Mouse (Mus musculus): ENCODE measurements around the gene Srsf4. TPM values are rescaled to one million over a fixed set of nuclear protein-coding genes. Genes with fewer than 3 reads are reported as not detected.

Gene Srsf4
- total RNA-seq, 1 experiment = 45.6 TPM

- in situ Hi-C loops (cut with MboI; ENCODE audit: low sequenced_read_pairs in 2 of 2, unreplicated experiment in 2 of 2) = no loop called here
- peaks cover 0 to 15% of the 10 kb centered on the region in 2 experiments; a peak in 3 of 4 replicates for H3K4me1 ChIP-seq (ENCODE audit: control insufficient read depth in 2 of 2, insufficient read depth in 2 of 2, low read length in 2 of 2, poor library complexity in 1 of 2)
These were observed 49.0 kb downstream of the Srsf4 start for GRCm38 (mm10) chr4:131922404-131922803.

GRCm38 (mm10) chr4:131924096-131924810 is 50.8 kb downstream of the Srsf4 start:
- Histone ChIP-seq H3K27ac (ENCODE audit: insufficient read depth, low read depth, low read length, poor library complexity, severe bottlenecking) (no peak overlapping the region), H3K4me3 (ENCODE audit: insufficient read depth in 1 of 2, low read depth in 1 of 2, low read length in 2 of 2, poor library complexity in 1 of 2, severe bottlenecking in 1 of 2) (no peak overlapping the region), H3K9ac (ENCODE audit: insufficient read depth, low read depth, low read length, poor library complexity, severe bottlenecking) (no peak overlapping the region), H3K9me3 (ENCODE audit: control insufficient read depth, insufficient read depth, low read depth, low read length) (no peaks in the 10 kb centered on the region), H3K4me1 (ENCODE audit: control insufficient read depth in 2 of 2, insufficient read depth in 2 of 2, low read length in 2 of 2, poor library complexity in 1 of 2) (0 out of 4 replicates have a peak, but pooled peaks cover 0 to 5% of the 10 kb centered on the region in 2 experiments), H3K36me3 (ENCODE audit: control insufficient read depth, insufficient read depth, low read length, poor library complexity, severe bottlenecking) (peaks cover 8% of the 10 kb centered on the region; the same call in 1 of the 2 replicates)
- TF ChIP-seq MAFK (IDR thresholded peaks at IDR 0.05; ENCODE audit: insufficient read depth, low read depth, low read length) (no peak), ZNF384 (IDR thresholded peaks at IDR 0.05; ENCODE audit: low read depth, low read length) (no peak)
- DNase-seq (ENCODE audit: low read depth, low spot score) = no peak
- in situ Hi-C loops (cut with MboI; ENCODE audit: low sequenced_read_pairs in 2 of 2, unreplicated experiment in 2 of 2) = no loop called here

More at GRCm38 (mm10) chr4:131922404-131922803, 49.0 kb downstream of the Srsf4 start:
- H3K9ac ChIP-seq (ENCODE audit: insufficient read depth, low read depth, low read length, poor library complexity, severe bottlenecking) = no peak overlapping the region
- H3K9me3 ChIP-seq (ENCODE audit: control insufficient read depth, insufficient read depth, low read depth, low read length) = no peaks in the 10 kb centered on the region
- no peak overlapping the region for H3K27ac ChIP-seq (ENCODE audit: insufficient read depth, low read depth, low read length, poor library complexity, severe bottlenecking)
- peaks cover 3% of the 10 kb centered on the region; the same call in 1 of the 2 replicates for H3K36me3 ChIP-seq (ENCODE audit: control insufficient read depth, insufficient read depth, low read length, poor library complexity, severe bottlenecking)
- no peak for DNase-seq (ENCODE audit: low read depth, low spot score)
- TF ChIP-seq MAFK (IDR thresholded peaks at IDR 0.05; ENCODE audit: insufficient read depth, low read depth, low read length) (no peak), HCFC1 (IDR thresholded peaks at IDR 0.05; ENCODE audit: borderline replicate concordance, insufficient read depth, low read length) (no peak), ZNF384 (IDR thresholded peaks at IDR 0.05; ENCODE audit: low read depth, low read length) (no peak), CHD2 (IDR thresholded peaks at IDR 0.05; ENCODE audit: low read depth, low read length) (no peak), ZC3H11A (IDR thresholded peaks at IDR 0.05; ENCODE audit: borderline replicate concordance, low read depth, low read length) (no peak)
- peak overlapping the region; percentile 67 to 72 for H3K4me3 ChIP-seq (ENCODE audit: insufficient read depth in 1 of 2, low read depth in 1 of 2, low read length in 2 of 2, poor library complexity in 1 of 2, severe bottlenecking in 1 of 2)

- in situ Hi-C loops (cut with MboI; ENCODE audit: low sequenced_read_pairs in 2 of 2, unreplicated experiment in 2 of 2) = no loop called here
- no peak overlapping the region for H3K4me3 ChIP-seq (ENCODE audit: insufficient read depth in 1 of 2, low read depth in 1 of 2, low read length in 2 of 2, poor library complexity in 1 of 2, severe bottlenecking in 1 of 2)
- DNase-seq (ENCODE audit: low read depth, low spot score) = no peak
- TF ChIP-seq HCFC1 (IDR thresholded peaks at IDR 0.05; ENCODE audit: borderline replicate concordance, insufficient read depth, low read length) = no peak
- TF ChIP-seq CHD2 (IDR thresholded peaks at IDR 0.05; ENCODE audit: low read depth, low read length) = no peak
- no peak for TF ChIP-seq ZC3H11A (IDR thresholded peaks at IDR 0.05; ENCODE audit: borderline replicate concordance, low read depth, low read length)
- no peak for TF ChIP-seq ZNF384 (IDR thresholded peaks at IDR 0.05; ENCODE audit: low read depth, low read length)
- TF ChIP-seq MAFK (IDR thresholded peaks at IDR 0.05; ENCODE audit: insufficient read depth, low read depth, low read length) = no peak
- no peaks in the 10 kb centered on the region for H3K4me1 ChIP-seq (ENCODE audit: control insufficient read depth in 2 of 2, insufficient read depth in 2 of 2, low read length in 2 of 2, poor library complexity in 1 of 2)
- H3K9me3 ChIP-seq (ENCODE audit: control insufficient read depth, insufficient read depth, low read depth, low read length) = no peaks in the 10 kb centered on the region
- no peak overlapping the region for H3K9ac ChIP-seq (ENCODE audit: insufficient read depth, low read depth, low read length, poor library complexity, severe bottlenecking)
- peaks cover 11% of the 10 kb centered on the region; the same call in 1 of the 2 replicates for H3K36me3 ChIP-seq (ENCODE audit: control insufficient read depth, insufficient read depth, low read length, poor library complexity, severe bottlenecking)
- H3K27ac ChIP-seq (ENCODE audit: insufficient read depth, low read depth, low read length, poor library complexity, severe bottlenecking) = no peak overlapping the region
These were observed 55.7 kb downstream of the Srsf4 start for GRCm38 (mm10) chr4:131929146-131929545.

- TF ChIP-seq CHD2 (IDR thresholded peaks at IDR 0.05; ENCODE audit: low read depth, low read length) (no peak), MAFK (IDR thresholded peaks at IDR 0.05; ENCODE audit: insufficient read depth, low read depth, low read length) (no peak), ZC3H11A (IDR thresholded peaks at IDR 0.05; ENCODE audit: borderline replicate concordance, low read depth, low read length) (no peak), HCFC1 (IDR thresholded peaks at IDR 0.05; ENCODE audit: borderline replicate concordance, insufficient read depth, low read length) (no peak), ZNF384 (IDR thresholded peaks at IDR 0.05; ENCODE audit: low read depth, low read length) (no peak)
- Histone ChIP-seq H3K9me3 (ENCODE audit: control insufficient read depth, insufficient read depth, low read depth, low read length) (no peaks in the 10 kb centered on the region), H3K4me3 (ENCODE audit: insufficient read depth in 1 of 2, low read depth in 1 of 2, low read length in 2 of 2, poor library complexity in 1 of 2, severe bottlenecking in 1 of 2) (no peak overlapping the region), H3K36me3 (ENCODE audit: control insufficient read depth, insufficient read depth, low read length, poor library complexity, severe bottlenecking) (no peaks in the 10 kb centered on the region; the same call in 1 of the 2 replicates), H3K27ac (ENCODE audit: insufficient read depth, low read depth, low read length, poor library complexity, severe bottlenecking) (no peak overlapping the region), H3K4me1 (ENCODE audit: control insufficient read depth in 2 of 2, insufficient read depth in 2 of 2, low read length in 2 of 2, poor library complexity in 1 of 2) (no peaks in the 10 kb centered on the region), H3K9ac (ENCODE audit: insufficient read depth, low read depth, low read length, poor library complexity, severe bottlenecking) (no peak overlapping the region)
- in situ Hi-C loops (cut with MboI; ENCODE audit: low sequenced_read_pairs in 2 of 2, unreplicated experiment in 2 of 2) = no loop called here
- no peak for DNase-seq (ENCODE audit: low read depth, low spot score)
These were observed 66.0 kb downstream of the Srsf4 start for GRCm38 (mm10) chr4:131939459-131939858.

All from ES-E14 (cell line).